23 mouse cellular contexts compared by ENCODE assay signal in the genomic region with DNA sequence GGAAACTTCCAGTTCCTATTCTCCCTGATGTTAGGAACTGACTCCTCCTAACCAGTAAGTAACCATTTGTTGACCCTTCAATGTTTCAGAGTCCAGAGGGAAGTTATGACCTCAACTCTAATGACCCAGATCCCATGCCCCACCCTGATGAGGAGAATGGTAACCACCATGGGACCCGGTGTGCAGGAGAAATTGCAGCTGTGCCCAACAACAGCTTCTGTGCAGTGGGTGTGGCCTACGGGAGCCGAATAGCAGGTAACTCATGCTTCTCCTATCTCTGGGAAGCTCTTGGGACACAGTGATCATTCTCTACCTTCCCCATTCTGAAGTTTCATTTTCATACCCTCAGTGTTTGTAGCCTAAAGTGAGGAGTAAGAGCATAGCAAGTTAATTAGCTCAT. TPM values are rescaled to one million over a fixed set of nuclear protein-coding genes. Genes with fewer than 3 reads are reported as not detected.
"Had no signal": no experiment of that assay in that cellular context is flagged by ENCODE, and none has a peak within 500 bp of the region (broad histone marks: within the 10 kb centered on the region; RNA-seq: fewer than 3 reads in every experiment).

No protein-coding gene starts in this region.

- H3K27me3 ChIP-seq: limb, embryonic 12.5 days; limb, embryonic 13.5 days; limb, embryonic 15.5 days; liver, embryonic 12.5 days; liver, embryonic 13.5 days; liver, embryonic 15.5 days; lung, embryonic 15.5 days; megakaryocyte, embryonic 14.5 days; midbrain, embryonic 12.5 days; midbrain, embryonic 13.5 days; midbrain, embryonic 15.5 days; neural tube, embryonic 12.5 days had no signal

- H3K4me2 ChIP-seq: limb, embryonic 12.5 days; limb, embryonic 13.5 days; limb, embryonic 15.5 days; liver, embryonic 11.5 days; liver, embryonic 12.5 days; liver, embryonic 13.5 days; liver, embryonic 15.5 days; lung, embryonic 14.5 days; lung, embryonic 15.5 days; midbrain, embryonic 11.5 days; midbrain, embryonic 12.5 days; midbrain, embryonic 13.5 days; midbrain, embryonic 15.5 days; neural tube, embryonic 12.5 days had no signal

- H3K9ac ChIP-seq: limb, embryonic 12.5 days; limb, embryonic 13.5 days; limb, embryonic 15.5 days; liver, embryonic 12.5 days; liver, embryonic 13.5 days; liver, embryonic 14.5 days; liver, embryonic 15.5 days; liver, postnatal 0 days; lung, embryonic 14.5 days; lung, embryonic 15.5 days; midbrain, embryonic 12.5 days; midbrain, embryonic 13.5 days; midbrain, embryonic 15.5 days; neural tube, embryonic 12.5 days had no signal

- ATAC-seq: liver, embryonic 12.5 days; liver, postnatal 0 days; midbrain, embryonic 13.5 days; midbrain, embryonic 15.5 days; midbrain, embryonic 16.5 days had no signal

- H3K9me3 ChIP-seq: limb, embryonic 12.5 days; limb, embryonic 13.5 days; limb, embryonic 15.5 days; liver, embryonic 12.5 days; liver, embryonic 13.5 days; liver, embryonic 15.5 days; lung, embryonic 15.5 days; megakaryocyte, embryonic 14.5 days; midbrain, embryonic 10.5 days; midbrain, embryonic 12.5 days; midbrain, embryonic 13.5 days; midbrain, embryonic 15.5 days; neural tube, embryonic 12.5 days had no signal

- H3K4me3 ChIP-seq: limb, embryonic 12.5 days; limb, embryonic 13.5 days; limb, embryonic 15.5 days; liver, embryonic 12.5 days; liver, embryonic 13.5 days; liver, embryonic 15.5 days; lung, embryonic 15.5 days; midbrain, embryonic 10.5 days; midbrain, embryonic 12.5 days; midbrain, embryonic 13.5 days; midbrain, embryonic 15.5 days; myocyte; neural tube, embryonic 12.5 days had no signal

- H3K27ac ChIP-seq: limb, embryonic 12.5 days; limb, embryonic 13.5 days; limb, embryonic 15.5 days; liver, embryonic 12.5 days; liver, embryonic 13.5 days; liver, embryonic 14.5 days; liver, embryonic 15.5 days; lung, embryonic 15.5 days; macrophage; midbrain, embryonic 10.5 days; midbrain, embryonic 12.5 days; midbrain, embryonic 13.5 days; midbrain, embryonic 15.5 days; neural tube, embryonic 12.5 days had no signal

RNA-seq across cellular contexts. Expression of a gene that starts 24.9 kb away (rescaled TPM):
- total RNA-seq: megakaryocyte-erythroid progenitor cell, adult 5-6 weeks; monocyte, adult 5-6 weeks had no signal
